Mouse (Mus musculus): ENCODE results near the gene Tbcd.

Gene Tbcd

DNA sequence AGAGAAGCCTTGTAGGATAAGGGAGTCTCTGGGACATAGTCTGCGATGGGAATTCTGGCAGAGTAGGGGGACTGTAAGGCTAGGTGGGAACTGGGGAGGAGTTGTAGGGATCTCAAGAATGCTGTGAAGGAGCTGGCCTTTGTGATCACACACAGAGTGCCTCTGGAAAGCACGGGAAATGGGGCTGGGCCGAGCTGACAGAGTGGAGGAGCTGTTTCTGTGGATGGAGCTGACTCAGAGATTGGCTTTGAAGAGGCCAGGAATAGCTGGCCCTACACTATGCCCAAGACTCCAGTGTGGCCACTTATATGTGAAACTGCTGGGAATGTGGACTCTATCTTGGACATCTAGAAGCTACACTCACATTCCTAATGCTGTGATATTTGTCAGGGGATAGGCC lies 84.8 kb downstream of the Tbcd start:
- no peak for DNase-seq (ENCODE audit: low spot score in 2 of 2)

DNA sequence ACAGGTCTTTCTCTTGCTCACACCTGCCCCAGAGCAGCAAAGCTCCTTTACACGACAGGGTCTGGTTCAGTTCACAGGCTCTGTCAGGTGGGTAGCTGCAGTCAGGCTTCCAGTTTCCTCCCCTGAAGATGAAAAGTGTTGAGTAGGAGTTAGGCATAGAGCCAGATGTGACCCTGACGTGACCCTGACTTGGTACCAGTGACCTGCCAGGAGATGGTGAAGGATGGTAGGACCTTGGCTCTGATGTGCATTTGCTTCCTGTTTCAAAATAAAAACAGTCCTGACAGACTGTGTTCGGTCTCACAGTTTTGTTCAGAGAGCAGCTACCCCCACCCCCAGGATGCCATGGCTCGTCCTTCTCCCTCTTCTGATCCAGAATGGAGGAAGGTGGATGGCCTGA lies 90.7 kb downstream of the Tbcd start:
- no peak for DNase-seq (ENCODE audit: low spot score in 2 of 2)

DNA sequence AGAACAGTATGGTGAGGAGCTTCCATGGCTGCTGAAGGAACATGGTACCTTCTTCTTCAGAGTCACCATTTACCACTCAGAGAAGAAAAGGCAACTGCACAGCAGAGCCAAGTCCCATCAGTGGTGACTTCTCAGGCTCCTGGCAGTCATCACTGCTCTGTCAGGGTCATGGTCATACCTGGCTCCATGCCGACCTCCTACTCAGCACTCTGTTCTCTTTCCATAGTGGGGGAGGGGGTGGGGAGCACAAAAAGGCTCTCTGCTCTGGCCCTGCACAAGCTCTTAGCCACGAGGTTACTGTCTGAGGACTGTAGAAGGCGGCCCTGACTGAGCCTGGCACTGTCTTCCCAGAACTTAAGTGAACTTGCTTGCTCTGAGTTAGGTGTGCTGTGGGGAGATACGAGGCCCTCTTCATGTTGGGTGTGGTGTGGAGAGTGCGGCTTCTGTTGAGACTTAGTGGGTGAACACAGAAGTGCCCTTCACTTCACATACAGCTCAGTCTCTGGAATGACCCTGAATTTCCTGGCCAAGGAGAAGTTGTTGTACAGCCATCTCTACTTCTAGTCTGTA lies 91.6 kb downstream of the Tbcd start:
- no peak for DNase-seq (ENCODE audit: low spot score in 2 of 2)

DNA sequence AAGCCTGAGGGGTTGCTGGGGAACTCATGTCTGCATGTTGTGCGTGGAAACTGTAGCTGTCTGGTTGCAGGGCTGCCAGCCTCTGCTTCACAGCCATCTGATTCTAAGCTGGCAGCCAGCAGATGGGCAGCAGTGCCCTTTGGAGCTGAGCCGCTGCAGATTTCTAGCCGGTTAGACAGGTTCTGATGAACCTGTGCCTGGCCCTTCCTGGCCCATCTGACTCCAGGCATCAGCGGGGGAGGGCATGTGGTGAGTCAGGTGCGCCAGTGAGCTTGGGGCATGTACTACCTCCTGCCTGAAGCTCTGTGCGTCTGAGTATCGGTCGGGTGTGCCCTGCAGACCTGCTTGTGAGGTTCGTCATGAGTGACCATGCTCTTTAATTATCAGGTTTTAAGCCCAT lies 92.2 kb downstream of the Tbcd start:
- DNase-seq (ENCODE audit: low spot score in 2 of 2): peak in 1 of 2 experiments; percentile 63

DNA sequence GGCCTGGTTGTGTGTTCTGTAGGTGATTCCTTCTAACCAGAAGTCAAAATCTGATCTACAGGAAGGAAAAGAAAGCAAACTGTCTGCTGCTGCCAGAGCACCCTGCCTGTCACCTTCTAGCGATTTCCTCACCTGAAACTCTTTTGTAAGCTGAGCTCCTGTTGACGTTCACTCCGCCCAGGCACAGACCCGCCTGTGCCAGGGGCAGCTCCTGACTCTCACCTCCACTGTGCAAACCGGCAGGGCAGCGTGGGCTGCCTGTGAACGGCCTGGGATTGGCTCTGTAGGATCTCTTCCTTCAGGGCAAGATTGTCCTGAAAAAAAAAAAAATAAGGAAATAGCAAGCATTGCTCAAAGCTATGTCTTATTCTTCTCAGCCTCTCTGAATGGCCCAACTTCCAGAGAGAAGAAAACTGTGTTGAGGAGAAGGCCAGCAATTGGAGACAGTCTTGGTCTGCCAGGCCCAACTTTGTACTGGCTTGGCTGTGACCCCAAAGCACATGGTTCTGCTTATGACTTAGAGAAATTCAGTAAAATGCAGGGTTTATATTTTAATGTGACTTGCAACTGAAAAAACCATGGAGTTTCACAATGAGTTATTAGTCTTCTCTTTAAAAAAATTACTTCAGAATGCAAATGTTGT lies 93.1 kb downstream of the Tbcd start:
- DNase-seq (ENCODE audit: low spot score in 2 of 2): no peak

DNA sequence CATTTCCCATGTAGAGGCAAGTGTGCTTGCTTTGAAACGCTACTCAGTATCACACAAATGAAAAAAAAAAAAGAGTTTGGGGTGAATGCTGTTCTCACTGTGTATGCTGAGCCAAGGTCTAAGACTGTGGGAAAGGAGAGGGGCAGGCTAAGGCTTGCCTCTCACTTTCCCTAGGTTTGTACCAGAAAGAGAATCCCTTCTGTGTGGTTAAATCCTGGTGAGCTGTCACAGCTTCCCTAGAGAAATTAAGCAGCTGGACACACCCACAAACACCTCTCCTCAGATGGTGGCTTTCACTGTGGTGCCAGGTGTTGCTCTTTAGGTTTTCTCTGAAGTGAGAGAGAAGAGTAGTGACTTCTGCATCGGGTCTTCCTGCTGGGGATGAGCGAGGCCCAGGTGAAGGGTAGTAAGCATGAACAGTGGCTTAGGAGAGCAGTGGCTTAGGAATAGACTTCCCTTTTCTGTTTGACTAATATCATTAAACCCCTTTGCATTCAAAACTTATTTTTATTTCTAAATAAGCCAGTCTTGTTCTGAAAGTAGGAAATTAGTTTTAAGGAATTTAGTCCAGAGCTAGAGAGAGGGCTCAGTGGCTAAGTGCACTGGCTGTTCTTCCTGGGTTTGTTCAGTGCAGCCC lies 93.8 kb downstream of the Tbcd start:
- DNase-seq (ENCODE audit: low spot score in 2 of 2): no peak

DNA sequence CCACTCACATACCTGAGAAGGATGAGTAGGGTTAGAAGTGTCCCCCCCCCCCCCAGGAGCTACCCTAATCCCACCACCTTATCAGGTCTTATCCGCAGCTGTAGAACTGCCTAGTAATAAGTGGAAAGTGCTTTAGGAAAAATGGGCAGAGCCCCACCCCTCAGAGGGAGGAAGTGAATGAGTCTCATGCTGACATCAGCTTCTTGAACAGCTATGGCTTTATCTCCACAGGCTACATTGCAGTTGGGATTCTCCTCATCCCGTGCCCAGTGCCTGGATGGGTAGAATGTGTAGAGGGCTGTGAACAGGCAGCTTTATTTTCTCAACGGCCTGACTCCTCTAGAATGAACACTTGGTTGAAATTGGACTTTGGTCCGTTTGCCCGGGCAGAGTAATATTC lies 95.5 kb downstream of the Tbcd start:
- DNase-seq (ENCODE audit: low spot score in 2 of 2): no peak

DNA sequence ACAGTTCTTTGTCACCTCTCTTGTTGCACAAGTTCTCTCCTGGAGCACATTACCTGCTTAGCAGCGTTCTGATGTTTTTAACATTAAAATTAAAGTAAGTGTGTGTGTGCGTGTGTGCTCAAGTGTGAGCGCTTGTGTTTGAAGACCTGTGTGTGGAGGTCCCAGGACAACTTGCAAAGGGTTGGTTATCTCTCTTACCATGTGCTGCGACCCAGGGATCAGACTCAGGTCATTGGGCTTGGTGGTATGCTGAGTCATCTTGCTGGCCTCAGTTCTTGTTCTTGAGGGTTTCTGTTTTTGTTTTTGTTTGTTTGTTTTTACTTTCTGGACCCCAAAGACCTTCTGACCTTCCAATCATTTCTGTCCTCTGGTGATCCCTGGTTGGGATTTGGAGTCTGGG lies 96.2 kb downstream of the Tbcd start:
- DNase-seq (ENCODE audit: low spot score in 2 of 2): no peak

DNA sequence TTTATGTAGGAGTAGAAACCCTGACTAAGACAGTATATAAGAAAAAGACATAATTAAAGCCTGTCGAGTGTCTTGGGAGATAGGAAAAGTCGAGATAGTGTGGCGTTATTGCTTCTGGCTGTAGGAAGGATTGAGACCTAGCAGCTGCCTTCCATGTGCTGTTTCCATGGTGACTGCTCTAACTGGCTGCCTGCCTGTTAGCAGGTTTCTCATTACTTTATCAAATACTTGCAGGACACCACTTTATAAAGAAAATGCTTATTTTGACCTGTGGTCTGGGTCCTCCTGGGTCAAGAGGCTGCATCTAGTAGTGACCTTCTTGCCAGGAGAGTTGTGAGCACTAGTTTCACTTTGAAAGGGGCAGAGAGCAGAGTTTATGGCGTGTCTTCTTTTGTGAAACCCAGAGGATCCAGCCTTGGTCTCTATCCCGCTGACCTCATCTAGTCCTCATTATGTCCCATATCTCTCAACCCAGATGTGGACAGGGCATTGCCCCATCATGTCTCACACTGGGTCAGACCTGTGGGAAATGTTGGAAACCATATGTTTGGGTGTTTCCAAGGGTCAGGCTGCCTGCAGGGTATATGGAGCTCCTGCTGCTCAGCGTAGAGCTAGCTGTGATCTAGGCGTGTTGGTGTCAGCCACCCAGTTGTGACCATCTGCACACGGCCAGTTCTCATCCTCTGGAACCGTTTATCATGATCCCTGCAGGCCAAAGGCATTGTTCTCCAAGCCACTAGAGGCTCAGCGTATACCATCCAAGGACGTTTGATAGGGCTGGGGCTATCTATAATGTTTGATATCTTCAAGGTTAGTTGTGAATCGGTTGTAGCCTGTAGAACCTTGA lies 97.5 kb downstream of the Tbcd start:
- no peak for DNase-seq (ENCODE audit: low spot score in 2 of 2)

DNA sequence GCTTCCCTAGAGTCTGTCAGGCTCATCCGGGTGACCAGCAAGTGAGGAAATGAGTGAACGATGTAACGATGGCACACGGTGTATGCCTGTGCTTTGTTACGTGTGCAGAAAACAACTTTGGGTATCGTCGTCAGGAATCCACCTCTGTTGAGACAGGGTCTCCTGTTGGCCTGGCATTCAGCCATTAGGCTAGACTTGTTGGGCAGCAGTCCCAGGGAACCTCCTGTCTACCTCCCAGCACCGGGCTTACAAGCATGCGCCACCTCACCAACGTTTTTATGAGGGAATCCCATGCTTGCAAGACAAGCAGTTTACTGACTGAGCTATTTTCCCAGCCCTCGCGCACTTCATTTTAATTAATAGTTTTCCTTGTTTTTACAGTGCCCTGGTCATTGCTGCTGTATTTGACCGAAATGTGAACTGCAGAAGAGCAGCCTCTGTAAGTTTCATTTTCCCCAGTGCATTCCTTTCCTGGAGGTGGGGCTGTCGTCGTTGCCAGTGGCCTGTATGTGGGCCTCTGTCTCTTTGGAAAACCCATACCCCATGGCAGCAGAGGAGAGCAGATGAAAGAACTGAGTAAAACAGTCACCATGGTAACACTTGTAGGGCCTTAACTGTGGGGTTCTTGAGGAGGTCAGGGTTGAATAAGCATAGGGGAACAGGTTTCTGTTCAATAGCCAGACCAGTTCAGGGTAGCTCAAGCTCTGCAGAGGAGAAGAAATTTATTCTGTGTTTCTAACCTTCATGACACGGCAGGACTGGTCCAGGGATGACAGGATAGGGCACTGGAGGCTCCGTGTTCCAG lies 98.3 kb downstream of the Tbcd start:
- DNase-seq (ENCODE audit: low spot score in 2 of 2): no peak

DNA sequence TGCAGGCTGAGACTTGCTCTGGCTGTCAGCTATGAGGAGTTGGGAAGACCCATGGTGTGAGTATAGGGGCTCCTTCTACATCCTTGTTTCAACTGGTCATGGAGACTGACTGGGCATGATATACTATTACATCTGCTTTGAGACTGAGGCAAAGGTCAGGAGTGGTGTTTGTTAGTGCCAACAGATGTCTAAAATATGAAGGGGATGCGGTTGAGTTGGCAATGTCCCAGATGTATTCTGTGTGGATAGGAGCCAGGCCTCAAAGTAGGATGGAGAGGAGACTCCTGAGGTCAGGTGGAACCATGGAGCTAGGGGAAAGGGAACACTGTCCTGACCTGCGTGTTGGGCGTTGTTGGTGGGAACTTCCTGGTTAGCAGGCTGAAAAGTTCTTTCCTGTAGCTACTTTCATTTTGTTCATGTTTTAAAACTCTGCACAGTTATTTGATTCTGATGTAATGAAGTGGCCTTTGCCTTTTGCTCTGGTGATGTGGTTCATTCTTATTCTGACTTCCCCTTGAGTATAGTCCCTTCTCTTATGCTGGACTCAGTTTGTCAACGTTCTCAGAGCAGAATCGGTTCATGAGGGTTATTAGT lies 99.6 kb downstream of the Tbcd start:
- no peak for DNase-seq (ENCODE audit: low spot score in 2 of 2)

DNA sequence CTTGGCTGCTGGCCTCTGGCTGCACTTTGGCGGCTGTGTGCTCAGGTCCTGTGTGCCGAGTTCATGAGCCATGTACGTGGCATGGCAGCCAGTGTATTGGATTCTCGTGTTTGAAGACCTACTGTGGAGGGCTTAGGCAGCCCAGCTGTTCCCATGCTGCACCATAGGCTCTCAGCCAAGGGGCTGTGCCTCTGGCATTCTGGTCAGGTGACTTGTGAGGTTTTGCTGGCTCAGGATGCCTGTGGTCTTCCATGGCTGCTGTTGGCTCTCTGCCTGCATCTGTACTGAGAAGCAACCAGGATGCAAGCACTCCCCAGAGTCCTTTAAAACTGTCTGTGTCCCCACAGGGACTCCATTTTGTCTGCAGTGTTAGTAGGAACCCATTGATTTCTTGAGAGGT lies 100.4 kb downstream of the Tbcd start:
- DNase-seq (ENCODE audit: low spot score in 2 of 2): no peak

DNA sequence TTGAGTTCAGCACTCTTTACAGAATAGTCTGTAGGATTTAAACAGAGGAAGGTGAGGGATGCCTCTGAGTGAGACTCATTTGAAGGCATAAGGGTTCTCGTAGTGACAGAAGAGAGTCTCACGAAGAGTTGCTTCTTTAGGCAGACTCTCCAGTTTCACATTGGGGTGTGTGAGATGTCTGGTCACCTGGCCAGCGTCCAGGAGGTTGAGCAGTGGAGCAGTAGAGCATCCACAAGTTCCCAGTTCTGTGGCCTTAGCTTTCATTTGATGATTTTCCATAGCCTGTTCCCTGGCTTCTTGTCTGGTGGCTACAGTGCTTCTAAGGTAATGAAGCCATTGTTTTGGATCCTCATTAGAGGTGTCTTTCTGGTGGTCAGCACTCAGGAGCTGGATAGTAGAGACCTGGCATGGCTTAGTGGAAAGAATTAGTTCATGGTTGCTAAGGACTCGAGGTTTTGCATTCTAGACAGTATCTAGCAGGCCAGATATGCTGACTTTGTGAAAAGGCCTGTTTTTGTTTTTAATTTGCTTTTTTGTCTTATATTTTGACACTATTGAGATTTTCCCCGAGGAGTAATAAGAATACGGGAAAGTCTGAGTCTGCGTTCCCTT lies 101.2 kb downstream of the Tbcd start:
- no peak for DNase-seq (ENCODE audit: low spot score in 2 of 2)

DNA sequence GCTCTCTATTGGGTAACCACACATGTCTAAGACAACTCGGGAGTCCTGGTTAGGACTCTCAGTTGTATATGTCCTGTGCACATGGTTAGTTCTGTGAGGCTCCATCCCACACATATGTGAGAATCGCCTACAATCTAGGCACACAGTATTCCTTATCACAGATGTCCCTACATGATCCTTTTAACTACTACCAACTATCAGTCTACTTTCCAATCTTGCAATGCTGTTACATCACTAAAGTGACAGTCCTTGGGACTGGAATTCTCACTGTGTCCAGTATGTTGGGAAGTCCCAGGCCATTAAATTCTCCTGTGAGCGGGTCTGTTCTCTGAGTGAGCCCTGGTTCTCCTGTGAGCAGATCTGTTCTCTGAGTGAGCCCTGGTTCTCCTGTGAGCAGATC lies 101.7 kb downstream of the Tbcd start:
- DNase-seq (ENCODE audit: low spot score in 2 of 2): no peak

DNA sequence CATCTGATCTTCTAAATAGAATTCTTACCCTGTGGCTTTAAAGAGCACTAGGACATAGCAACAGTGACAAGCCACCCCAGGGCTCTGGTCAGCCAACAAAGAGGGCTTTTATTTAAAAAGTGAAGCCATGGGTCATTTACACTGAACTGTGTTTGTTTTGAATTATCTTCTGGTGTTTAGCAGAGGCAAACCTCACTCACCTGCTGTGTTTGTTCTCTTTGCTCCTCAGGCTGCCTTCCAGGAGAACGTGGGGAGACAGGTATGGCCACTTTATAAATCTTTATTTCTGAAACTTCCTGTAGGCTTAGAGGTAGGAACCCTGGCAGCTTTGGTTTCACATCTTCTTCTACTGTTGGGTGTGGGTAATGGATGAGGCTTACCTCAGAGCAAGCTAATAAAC lies 105.0 kb downstream of the Tbcd start:
- DNase-seq (ENCODE audit: low spot score in 2 of 2): no peak

DNA sequence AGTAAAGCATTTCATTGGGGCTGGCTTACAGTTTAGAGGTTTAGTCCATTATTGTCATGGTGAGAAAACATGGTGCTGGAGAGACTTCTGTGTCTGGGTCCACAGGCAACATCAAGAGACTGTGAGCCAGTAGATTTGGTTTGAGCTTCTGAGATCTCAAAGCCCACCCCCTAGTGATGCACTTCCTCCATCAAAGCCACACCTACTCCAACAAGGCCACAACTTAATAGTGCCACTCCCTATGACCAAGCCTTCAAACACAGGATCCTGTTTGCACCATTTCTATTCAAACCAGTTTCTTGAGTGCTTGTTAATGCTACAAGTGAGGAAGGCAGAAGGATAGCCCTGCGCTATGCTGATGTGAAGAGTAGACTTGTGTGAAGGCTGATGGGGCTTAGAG lies 106.2 kb downstream of the Tbcd start:
- DNase-seq (ENCODE audit: low spot score in 2 of 2): no peak

DNA sequence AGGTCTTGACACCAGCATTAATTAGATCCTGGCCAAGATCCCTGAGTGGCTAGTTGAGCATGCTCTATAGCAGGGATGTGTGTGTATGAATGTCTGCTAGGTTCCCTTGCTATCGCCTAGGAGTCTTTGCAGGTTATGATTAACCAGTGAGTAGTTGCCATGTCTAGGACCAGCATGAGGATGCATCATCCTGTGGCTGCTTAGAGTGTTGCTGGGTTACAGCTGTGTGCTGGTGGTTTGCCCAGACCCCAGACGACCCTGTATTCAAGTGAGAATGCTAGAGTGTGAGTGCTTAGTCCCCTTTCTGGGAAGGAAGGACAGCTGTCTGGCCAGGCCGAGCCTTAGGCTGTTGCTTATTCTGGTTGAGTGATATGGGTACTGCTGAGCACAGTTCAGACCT lies 106.8 kb downstream of the Tbcd start:
- DNase-seq (ENCODE audit: low spot score in 2 of 2): no peak

DNA sequence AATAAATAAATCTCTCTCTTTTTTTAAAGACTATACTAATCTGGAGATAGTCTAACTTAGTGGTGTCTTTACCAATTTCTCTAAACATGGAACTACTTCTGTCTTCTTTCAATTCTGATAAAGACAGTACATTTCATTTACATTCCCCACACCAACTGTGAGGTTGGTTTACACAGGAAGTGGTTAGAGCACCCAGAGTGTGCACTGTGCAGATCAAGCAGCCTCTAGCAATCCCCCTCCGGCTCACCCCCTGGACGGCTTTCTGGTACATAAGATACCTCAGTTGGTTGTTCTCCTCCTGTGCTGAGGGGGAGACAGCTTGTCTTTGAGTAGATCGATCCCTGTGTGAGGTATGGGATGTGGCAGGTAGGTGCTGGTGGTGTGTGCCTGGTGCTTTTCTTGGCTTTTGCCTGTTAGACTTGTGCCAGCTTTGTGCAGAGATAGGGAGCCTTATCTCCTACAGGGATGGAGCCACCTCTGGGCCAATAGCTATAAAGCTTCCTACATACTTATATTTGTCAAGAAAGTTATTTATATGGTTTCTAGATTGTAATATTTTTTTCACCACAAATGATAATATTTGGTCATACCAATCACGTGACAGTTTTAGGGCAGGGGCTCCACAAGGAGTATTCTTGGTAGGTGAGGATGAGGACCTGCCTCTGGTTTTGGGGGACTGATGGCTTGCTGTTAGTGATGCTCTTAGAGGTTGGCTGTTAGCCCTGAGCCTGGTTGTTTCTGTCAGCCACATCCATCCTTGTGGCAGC lies 108.0 kb downstream of the Tbcd start:
- no peak for DNase-seq (ENCODE audit: low spot score in 2 of 2)

DNA sequence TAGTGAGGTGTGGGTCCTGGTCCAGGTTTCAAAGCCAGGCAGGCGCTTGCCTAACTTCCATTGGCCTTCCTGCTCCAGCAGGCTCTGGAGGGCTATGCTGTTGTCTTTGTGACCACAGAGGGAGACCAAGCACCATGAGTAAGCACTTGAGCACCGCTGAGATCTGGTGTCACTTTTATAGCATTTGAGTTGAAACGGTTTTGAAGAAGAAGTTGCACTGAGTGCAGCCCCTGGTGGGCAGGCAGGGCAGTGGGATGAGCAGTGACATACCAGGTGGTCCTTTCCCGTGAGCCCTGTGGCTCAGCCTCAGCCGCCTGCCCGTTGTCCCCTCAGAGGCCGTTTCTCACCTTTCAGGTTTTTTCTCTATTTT lies 108.5 kb downstream of the Tbcd start:
- no peak for DNase-seq (ENCODE audit: low spot score in 2 of 2)

DNA sequence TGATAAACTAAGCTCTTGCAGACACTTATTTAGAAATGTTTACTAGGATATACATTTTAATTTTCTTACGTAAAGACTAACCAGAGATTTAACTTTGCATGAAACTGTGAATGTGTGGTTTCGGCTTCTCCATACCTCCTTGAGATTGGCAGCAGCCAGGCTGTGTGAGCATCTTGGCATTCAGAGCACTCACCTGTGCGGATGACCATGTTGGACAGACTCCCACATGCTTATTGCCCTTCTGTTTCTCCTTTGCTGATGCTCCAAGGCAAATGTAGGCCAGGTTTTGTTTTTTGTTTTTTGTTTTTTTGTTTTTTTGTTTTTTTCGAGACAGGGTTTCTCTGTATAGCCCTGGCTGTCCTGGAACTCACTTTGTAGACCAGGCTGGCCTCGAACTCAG lies 111.6 kb downstream of the Tbcd start:
- DNase-seq (ENCODE audit: low spot score in 2 of 2): no peak

Measured in urinary bladder, postnatal 4 days (tissue).